10 mouse cellular contexts compared by ENCODE assay signal in the genomic region with DNA sequence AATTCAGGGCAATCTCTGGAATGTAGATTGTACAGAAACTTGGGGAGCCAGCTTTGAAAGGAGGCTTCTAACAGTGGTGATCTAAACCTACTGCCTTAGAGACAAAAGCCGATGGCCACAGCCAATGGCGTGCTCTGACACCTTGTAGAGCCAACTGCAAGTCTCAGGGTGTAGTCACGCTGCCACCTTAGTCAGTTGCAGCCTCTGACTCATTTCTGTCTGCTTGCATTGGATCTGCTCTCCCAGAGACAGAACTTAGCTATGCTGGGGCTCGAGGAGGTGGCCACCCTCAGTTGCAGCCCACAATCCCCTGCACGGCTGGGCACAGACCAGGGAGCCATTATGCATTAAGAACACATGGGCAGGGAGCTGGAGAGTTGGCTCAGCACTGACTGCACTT.
"Had no signal": no experiment of that assay in that cellular context is flagged by ENCODE, and none has a peak within 500 bp of the region (broad histone marks: within the 10 kb centered on the region; RNA-seq: fewer than 3 reads in every experiment).

No protein-coding gene starts in this region.

- ATAC-seq: liver, postnatal 0 days; lung, postnatal 0 days; midbrain, embryonic 13.5 days; midbrain, embryonic 15.5 days had no signal

- DNase-seq: liver, postnatal 0 days; lung, adult 2 months; lung, postnatal 14 days; lung, postnatal 36 days; thymus, adult 2 months; thymus, postnatal 14 days; thymus, postnatal 36 days had no signal
